Mouse (Mus musculus): ENCODE results near the gene Lrrc37a.
"Not testable (repeated sequence)": the region's sequence is repeated elsewhere in the genome, so short reads cannot be mapped to it uniquely, and the experiment has no call there.

Lrrc37a gene

DNA sequence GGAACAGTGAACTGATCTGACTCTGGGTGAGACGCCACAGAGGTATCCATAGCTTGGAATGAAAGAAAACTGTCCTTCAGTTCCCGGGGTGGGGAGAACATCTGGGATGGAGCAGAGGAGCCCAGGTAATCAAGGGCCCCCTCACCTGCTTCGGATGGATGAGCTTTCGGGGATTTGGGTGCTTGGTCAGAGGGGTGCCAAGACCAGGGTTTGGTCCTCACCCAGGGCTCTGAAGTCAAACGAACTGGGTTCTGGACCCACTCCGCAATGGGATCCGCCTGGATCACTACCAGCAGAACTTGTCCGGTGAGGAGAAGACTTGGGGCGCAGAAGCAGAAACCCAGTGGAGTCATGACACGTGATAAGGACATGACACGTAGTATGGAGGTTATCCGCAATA is at the start of gene Lrrc37a:
Lrrc37a (minus strand) TSS at position 101 of the 400 bp plus-strand sequence.
- no peak for DNase-seq (ENCODE audit: low spot score in 2 of 2)

GRCm38 (mm10) chr11:103534973-103535372 is 30.6 kb upstream of the Lrrc37a start:
- not testable (repeated sequence) for DNase-seq (ENCODE audit: low spot score in 2 of 2)

DNA sequence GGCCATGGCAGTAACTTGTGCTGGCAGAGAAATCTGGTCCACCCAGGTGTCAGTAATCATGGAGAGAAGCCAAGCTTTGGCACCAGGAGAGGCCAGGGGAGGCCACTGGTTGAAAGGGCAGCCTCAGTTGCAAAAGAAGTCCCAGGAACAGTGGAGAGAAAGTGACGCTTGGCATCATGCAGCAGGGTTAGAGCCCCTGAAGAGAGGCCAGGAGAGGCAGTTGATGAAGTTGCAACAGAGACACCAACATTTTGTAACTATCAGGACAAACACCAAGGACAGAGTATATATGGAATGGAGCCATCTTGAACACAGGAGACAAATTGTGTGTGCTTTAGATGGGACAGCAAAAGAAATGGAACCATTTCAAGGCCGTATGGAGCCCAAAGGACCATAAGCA is 7.7 kb upstream of the Lrrc37a start:
- no peak for DNase-seq (ENCODE audit: low spot score in 2 of 2)

- no peak for DNase-seq (ENCODE audit: low spot score in 2 of 2)
Observed at GRCm38 (mm10) chr11:103464443-103464842, 40.0 kb downstream of the Lrrc37a start.

- not testable (repeated sequence) for DNase-seq (ENCODE audit: low spot score in 2 of 2)
Observed at GRCm38 (mm10) chr11:103451105-103451504, 53.3 kb downstream of the Lrrc37a start.

- DNase-seq (ENCODE audit: low spot score in 2 of 2) = not testable (repeated sequence)
Observed at GRCm38 (mm10) chr11:103449721-103450120, 54.7 kb downstream of the Lrrc37a start.

DNA sequence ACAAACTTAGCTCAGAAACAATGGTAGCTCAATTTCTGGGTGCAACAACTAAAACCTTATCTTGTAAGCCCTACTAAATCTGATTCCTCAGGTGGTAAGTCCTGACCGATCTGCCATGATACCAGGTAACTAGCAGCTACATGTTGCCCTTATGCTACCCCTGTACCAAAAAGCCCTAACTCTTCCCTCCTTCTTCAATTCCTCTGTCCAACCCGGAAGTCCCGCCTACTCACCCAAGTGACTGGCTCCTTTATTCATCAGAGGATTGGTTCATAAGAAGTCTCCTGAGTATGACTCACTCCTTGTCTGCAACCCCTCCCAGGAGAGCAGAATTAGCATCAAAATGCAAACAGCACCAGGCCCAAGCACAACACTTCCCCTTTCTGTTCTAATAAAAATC is 60.7 kb downstream of the Lrrc37a start:
- DNase-seq (ENCODE audit: low spot score in 2 of 2) = no peak

DNA sequence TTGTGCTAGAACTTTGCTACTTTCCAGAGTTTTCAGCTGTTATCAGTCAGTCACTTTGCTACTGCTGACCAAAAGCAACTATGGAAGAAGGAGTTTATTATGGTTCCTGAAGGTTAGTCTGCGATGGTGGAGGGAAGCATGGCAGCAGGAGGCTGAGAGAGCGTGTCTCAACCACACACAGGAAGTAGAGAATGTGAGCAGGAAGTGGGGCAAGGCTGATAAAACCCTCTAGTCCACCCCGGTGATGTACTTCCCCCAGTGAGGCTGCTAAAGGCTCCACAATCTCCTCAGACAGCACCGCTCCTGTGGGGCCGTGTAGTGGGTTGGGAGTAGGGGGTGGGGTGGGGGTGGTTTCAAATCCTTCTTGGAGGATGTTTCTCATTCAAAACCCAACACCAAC is 68.1 kb downstream of the Lrrc37a start:
- no peak for DNase-seq (ENCODE audit: low spot score in 2 of 2)

GRCm38 (mm10) chr11:103425031-103425430 is 79.4 kb downstream of the Lrrc37a start:
- DNase-seq (ENCODE audit: low spot score in 2 of 2) = no peak

DNA sequence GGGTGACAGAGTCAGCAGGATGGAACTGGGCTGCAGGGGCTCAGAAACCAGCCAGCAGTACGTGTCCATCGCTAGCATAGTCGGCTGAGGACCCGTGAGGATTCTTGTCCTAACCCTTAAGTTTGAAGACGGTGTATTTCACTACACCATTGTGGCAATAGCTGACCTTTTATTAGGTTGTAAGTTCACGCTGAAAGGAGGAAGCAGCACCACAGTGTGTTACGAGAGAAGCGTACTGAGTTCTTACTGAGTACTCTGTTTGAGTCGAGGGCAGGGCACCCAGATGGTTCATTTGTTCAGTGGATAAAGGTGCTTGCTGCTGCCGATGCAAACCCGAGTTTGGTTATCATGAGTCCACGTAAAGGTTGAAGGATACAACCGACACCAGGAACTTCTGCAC is 84.7 kb downstream of the Lrrc37a start:
- DNase-seq (ENCODE audit: low spot score in 2 of 2) = no peak

GRCm38 (mm10) chr11:103419226-103419625 is 85.2 kb downstream of the Lrrc37a start:
- no peak for DNase-seq (ENCODE audit: low spot score in 2 of 2)

DNA sequence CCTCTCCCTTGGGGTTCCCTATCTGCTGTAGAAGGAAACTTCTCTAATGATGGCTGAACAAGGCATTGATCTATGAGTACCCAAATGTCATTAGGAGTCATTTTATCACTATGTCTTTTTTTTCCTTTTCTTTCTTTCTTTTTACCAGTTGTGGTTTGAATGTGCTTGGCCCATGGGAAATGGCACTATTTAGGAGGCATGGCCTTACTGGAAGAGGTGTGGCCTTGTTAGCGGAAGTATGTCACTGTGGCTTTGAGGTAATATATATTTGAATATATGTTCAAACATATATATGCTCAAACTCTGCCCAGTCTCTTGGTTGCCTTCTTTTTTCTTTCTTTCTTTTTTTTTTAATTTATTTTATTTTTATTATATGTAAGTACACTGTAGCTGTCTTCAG is 90.9 kb downstream of the Lrrc37a start:
- DNase-seq (ENCODE audit: low spot score in 2 of 2) = no peak

DNA sequence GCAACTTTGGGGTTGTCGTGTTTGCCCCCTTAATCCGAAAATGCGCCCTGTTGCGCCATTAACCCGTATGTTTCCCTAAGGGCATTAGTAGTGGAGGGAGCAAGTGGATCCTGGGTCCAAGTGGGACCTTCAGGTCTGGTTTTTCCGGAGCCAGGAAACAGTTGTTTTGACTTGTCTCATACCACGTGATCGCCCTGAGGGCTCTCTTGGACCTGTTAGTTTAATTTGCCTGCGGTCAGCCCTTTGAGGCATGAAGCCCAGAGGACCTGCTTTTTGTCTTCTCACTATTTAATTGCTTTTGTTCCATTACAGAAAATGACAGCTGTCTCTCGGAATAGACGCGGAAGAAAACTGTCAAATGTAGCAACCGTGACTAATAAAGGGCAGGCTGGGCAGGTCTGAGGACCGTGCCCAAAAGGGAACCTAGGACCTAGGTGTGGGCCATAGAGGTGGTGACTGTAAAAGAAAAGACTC is 91.4 kb downstream of the Lrrc37a start:
- no peak for DNase-seq (ENCODE audit: low spot score in 2 of 2)

DNA sequence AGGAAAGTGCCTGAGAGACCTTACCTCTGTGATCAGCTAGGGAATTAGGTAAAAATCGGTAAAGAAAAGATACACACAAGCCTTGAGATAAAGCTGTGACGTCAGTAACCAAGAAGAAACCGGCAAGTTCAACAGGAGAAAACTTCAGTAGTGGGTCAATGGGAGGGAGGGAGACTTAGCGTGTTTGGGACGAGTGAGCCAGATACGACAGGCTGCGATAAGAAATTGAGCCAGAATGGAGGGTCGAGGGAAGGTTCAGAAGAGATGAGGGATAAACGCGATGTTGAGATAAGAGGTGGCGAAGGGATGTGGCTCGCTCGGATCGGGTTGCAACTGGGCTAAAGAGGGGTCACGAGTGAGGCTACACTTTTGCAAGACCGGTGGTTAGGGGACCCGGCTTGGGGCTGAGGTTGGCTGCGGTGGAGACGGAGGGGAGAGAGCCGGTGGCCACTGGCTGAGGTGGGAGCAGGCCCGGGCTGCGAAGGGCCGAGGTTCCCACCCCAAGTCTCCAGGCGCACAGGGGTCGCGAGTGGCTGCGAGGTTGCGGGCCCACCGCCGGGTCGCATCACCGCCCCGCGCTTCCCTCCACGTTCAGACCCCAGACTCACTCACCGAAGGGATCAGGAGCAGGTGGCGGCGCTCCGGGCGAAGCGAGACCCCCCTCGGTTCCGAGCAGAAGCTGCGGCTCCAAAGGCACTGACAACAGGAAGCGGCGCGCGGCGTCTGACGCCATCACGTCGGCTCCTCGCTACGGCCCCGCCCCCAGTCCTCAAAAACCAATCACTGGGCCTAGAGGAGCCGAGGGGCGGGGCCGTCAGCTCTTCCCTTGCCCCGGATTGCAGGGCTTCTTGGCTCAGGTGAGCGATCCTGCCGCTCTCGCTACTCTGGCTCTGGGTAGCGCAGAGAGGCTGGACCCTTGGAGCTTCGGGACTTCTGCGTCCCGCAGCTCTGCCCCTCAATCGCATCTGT is 92.1 kb downstream of the Lrrc37a start, which contains the start of gene Plekhm1:
Plekhm1 (minus strand) TSS at position 707 of the 969 bp plus-strand sequence.
- DNase-seq (ENCODE audit: low spot score in 2 of 2) = peak; percentile 82 to 96

- no peak for DNase-seq (ENCODE audit: low spot score in 2 of 2)
Observed at GRCm38 (mm10) chr11:103411301-103411700, 93.1 kb downstream of the Lrrc37a start.

DNA sequence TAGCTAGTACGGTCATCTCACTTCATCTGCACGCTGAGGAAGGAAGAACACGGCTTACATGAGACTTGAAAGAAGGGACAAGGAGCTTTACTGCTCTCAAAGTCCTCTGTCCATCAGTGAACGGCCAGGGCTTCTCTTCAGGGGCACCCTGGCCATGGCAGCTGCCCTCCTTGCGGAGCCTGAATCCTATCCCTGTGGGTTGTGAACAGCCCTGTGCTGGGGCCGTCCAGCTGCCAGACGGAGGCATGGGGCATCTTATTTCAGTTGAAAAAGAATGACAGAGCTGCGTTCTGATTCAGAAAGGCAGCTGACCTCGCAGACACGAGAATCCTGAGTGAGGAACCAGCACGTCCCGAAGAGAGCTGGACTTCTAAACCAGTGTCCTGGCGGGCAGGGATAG is 95.5 kb downstream of the Lrrc37a start:
- no peak for DNase-seq (ENCODE audit: low spot score in 2 of 2)

DNA sequence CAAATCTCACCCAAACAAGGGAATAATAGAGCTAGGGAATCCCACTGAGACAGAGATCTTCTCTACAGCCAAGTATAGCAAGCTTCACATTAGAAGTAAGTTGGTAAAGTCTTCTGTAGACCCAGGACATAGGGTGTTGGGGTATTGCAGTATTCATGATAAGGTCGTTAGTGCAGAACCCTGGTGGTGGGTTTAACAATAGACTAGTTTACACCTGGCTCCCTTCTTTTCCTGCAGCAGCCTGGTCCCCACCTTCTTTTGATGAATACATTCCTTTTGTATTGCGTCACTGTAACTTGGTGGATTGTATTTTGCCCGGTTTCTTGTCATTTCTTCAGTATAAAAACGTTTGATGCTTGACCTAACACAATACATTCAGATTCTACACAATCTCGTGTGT is 97.3 kb downstream of the Lrrc37a start:
- DNase-seq (ENCODE audit: low spot score in 2 of 2) = not testable (repeated sequence)

DNA sequence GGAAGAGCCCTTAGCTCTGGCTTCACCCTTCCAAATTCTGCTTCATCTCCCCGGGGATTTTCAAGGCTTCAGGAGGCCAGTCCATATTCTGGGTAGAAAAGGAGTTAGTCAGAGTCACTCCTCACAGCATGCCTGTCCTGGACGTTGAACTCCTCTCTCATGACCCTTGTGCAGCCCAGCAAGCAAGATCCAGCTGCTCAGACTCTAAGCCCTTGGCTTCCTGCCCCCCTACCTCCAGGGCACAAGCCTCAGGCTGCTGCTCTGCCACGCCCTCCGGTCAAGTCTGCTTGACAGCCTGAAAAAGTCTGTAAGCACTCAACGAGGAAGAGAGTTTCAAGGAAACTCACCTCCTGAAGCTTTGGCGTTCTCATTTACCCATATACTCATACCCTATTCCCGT is 97.8 kb downstream of the Lrrc37a start:
- no peak for DNase-seq (ENCODE audit: low spot score in 2 of 2)

DNA sequence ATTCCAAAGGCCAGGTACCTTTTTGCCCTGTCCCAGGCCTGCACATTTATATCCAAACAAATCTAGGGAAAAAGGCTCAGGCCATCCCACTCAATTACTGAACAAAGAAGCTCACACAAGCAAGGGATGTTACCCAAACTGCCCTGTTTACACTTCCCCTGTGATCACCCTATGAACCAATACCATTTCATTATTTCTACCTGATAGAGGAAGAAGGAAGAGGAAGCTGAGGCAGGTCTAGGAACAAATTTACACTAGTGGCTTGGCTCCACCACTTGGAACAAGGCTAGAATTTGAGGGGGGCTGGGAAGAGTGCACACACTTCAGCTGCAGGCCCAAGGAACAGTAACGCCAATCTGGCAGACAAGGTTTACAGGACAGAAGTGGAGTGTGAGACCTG is 98.6 kb downstream of the Lrrc37a start:
- no peak for DNase-seq (ENCODE audit: low spot score in 2 of 2)

DNA sequence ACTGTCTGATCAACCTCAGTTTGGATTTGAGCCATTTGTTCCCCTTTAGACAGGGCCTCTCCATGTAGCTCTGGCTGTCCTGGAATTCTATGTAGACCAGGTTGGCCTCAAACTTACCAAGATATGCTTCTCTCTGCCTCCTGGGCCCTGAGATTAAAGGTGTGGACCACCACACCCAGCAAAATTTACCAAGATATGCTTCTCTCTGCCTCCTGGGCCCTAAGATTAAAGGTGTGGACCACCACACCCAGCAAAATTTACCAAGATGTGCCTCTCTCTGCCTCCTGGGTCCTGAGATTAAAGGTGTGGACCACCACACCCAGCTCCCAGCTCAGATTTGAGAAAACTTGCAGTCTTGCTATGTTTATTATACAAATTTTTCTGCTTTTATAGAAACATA is 99.8 kb downstream of the Lrrc37a start:
- no peak for DNase-seq (ENCODE audit: low spot score in 2 of 2)

DNA sequence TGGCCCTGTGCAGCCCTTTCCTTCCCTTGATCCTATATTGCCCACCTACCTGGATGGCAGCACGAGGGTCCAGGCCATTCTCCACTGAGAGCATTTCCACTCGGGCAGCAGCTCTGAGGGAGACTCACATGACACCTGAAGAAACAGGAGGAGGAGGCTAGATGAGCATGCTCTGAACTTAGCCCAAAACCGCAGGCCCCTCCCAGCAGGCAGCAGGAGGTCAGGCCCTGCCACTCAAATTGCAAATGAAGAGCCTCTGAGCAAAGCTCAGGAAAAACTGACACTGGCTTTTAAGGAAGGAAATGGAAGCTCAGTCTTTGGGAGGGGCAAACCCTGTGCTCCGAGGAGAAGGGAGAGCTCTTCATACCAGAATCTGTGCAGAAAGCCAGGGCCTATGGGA is 100.6 kb downstream of the Lrrc37a start:
- no peak for DNase-seq (ENCODE audit: low spot score in 2 of 2)

DNA sequence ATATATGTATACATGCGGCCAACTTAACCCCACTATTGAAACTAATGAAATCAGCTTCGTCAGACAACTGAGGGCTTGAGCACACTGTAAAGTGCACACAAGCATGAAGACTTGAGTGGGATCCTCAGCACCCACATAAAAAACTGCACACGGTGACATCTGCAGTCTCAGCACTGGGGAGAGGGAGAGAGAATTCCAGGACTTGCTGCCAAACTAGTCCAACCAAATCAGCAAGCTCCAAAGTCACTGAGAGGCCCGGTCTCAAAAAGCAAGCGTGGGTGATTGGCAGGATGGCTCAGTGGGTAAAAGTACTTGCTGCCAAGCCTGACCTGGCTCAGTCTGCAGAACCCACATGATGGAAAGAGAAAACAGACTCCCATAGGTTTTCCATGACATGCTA is 101.7 kb downstream of the Lrrc37a start:
- DNase-seq (ENCODE audit: low spot score in 2 of 2) = peak in 1 of 2 experiments; percentile 41

GRCm38 (mm10) chr11:103402198-103402597 is 102.2 kb downstream of the Lrrc37a start:
- peak in 1 of 2 experiments; percentile 54 for DNase-seq (ENCODE audit: low spot score in 2 of 2)
